Mouse (Mus musculus): ENCODE data around the gene Rp2. TPM values are rescaled to one million over a fixed set of nuclear protein-coding genes. Genes with fewer than 3 reads are reported as not detected.

The Rp2 gene
- polyA plus RNA-seq, 1 experiment, result 8.0 TPM

DNA sequence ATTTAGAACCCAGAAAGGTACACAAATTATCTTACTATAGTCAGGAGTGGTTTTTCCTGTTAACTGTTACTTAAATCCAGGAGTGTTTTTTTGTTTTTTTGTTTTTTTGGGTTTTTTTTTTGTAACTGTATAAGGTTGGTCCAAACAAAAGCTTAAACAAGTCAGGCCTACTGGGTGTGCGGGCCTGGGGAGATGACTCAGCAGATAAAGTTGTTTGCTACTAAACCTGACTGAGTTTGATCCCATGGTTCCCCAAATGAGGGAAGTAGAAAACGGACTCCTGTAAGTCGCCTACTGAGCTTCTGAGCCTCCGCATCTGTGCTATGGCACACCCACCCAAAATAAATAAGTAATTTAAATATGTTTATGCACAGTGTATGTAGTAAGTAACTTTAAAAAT, 55.3 kb downstream of the Rp2 start:
- H3K4me3 ChIP-seq (ENCODE audit: extremely low read depth, insufficient read depth, insufficient read length), result no peak overlapping the region
- 80% methylated on average over 4 of the region's 4 CpGs for WGBS
- TF ChIP-seq CTCF (IDR thresholded peaks at IDR 0.05; ENCODE audit: extremely low read depth, insufficient read depth, insufficient read length, insufficient replicate concordance) (no peak), POLR2A (IDR thresholded peaks at IDR 0.05; ENCODE audit: low read depth, low read length) (no peak)
- no peak for DNase-seq (ENCODE audit: low read depth in 1 of 2, low spot score in 2 of 2)
- no peaks in the 10 kb centered on the region for H3K27me3 ChIP-seq (ENCODE audit: control insufficient read depth, insufficient read depth, low read length)
- no peak overlapping the region for H3K27ac ChIP-seq (ENCODE audit: insufficient read depth, low read length)
- no peaks in the 10 kb centered on the region for H3K36me3 ChIP-seq (ENCODE audit: control insufficient read depth, insufficient read depth, low read length)
- H3K4me1 ChIP-seq (ENCODE audit: control insufficient read depth, insufficient read depth, insufficient read length), result no peaks in the 10 kb centered on the region

DNA sequence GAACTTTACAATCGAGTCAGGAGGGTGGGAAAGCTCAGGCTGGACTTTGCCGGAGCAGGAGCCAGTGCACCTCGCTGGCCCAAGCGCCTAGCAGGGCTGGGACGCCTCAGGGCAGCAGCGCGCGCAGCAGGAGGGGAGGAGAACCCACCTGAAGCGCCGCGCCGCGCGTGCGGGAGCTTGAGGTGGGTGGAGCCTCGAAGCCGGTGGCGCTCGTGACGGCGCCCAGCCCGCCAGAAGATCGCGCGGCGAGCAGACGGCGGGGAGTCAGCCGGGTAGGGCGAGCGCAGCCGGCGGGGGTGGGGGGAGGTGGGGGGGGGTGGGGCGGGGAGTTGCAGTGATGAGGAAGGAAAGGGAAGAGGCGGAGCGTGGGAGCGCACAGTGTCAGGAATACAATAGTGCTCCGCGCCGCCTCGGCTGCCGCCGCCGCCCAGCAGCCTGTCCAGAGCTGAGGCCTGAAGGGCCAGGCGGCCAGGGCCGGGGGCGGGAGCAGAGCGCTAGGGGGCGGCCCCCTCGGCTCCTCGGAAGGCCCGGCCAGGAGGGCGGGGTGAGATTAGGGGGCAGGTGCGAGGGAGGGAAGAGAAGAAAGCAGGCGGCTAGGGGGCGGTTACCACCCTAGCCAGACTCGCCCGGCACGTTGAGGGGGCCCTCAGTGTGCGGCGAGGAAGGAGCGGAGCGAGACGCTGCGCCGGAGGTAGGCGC, 61.0 kb downstream of the Rp2 start, which contains the start of gene Jade3:
Gene Jade3 (plus strand): TSS at position 549 of the 699 bp plus-strand sequence.
- Histone ChIP-seq H3K36me3 (ENCODE audit: control insufficient read depth, insufficient read depth, low read length) (no peaks in the 10 kb centered on the region), H3K27me3 (ENCODE audit: control insufficient read depth, insufficient read depth, low read length) (no peaks in the 10 kb centered on the region), H3K4me1 (ENCODE audit: control insufficient read depth, insufficient read depth, insufficient read length) (no peaks in the 10 kb centered on the region), H3K27ac (ENCODE audit: insufficient read depth, low read length) (peak within 1 kb of the TSS; percentile 57), H3K4me3 (ENCODE audit: extremely low read depth, insufficient read depth, insufficient read length) (peak within 1 kb of the TSS; percentile 85)
- TF ChIP-seq CTCF (IDR thresholded peaks at IDR 0.05; ENCODE audit: extremely low read depth, insufficient read depth, insufficient read length, insufficient replicate concordance) (no peak), POLR2A (IDR thresholded peaks at IDR 0.05; ENCODE audit: low read depth, low read length) (no peak)
- DNase-seq (ENCODE audit: low read depth in 1 of 2, low spot score in 2 of 2), result peak; percentile 52 to 65
- WGBS, result 32% methylated on average over 47 of the region's 67 CpGs

DNA sequence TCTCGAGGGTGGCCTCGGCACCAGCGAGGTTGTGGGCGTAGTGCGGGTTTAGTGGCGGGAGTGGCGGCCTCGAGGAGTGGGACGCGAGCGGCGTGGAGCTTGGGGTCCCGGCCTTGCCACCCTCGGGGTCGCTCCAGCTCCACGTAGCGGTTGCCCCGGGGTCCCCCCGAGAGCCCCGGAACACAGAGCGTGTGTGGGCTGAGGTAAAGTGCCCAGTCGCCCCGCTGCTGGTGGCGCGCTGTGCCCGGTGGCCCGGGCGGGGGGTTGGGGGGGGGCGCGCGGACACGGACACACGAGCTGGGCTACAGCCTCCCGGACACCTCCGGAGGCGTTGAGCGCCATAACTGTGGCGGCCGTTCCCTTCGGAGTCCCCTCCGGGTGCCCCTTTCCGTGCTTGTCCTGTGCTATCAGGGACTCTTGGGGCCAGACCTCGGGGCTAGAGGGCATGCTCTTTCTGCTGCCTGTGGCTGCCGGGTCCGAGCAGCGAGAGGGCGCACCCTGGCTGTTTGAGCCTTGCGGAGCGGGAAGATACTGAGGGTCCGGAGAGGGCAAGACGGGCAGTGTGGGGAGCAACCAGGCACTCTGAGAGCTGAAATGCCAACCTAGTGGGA, 61.7 kb downstream of the Rp2 start:
- Histone ChIP-seq H3K27ac (ENCODE audit: insufficient read depth, low read length) (peak overlapping the region; percentile 46), H3K27me3 (ENCODE audit: control insufficient read depth, insufficient read depth, low read length) (no peaks in the 10 kb centered on the region), H3K4me3 (ENCODE audit: extremely low read depth, insufficient read depth, insufficient read length) (peak overlapping the region; percentile 85), H3K36me3 (ENCODE audit: control insufficient read depth, insufficient read depth, low read length) (no peaks in the 10 kb centered on the region), H3K4me1 (ENCODE audit: control insufficient read depth, insufficient read depth, insufficient read length) (no peaks in the 10 kb centered on the region)
- WGBS, result 22% methylated on average over 48 of the region's 51 CpGs
- DNase-seq (ENCODE audit: low read depth in 1 of 2, low spot score in 2 of 2), result peak in 1 of 2 experiments; percentile 26
- 0 out of 2 replicates have a peak, but pooled peaks have one; percentile 7 for TF ChIP-seq CTCF (IDR thresholded peaks at IDR 0.05; ENCODE audit: extremely low read depth, insufficient read depth, insufficient read length, insufficient replicate concordance)
- no peak for TF ChIP-seq POLR2A (IDR thresholded peaks at IDR 0.05; ENCODE audit: low read depth, low read length)

Other genes starting within 250 kb of the Rp2 start
- gene Slc9a7, start 72.7 kb upstream of the Rp2 start, polyA plus RNA-seq (2012; rRNA removed), result 15.7 and 17.6 TPM in 2 replicates
- gene Jade3, start 61.2 kb downstream of the Rp2 start, polyA plus RNA-seq (2012; rRNA removed), result 0.31 and 0.36 TPM in 2 replicates
- not detected in 2 replicates for gene Rgn, start 185.3 kb downstream of the Rp2 start, polyA plus RNA-seq (2012; rRNA removed)